Mouse (Mus musculus): ENCODE data around the gene Irf9.

The Irf9 gene

GRCm38 (mm10) chr14:55580731-55581130 is 22.6 kb upstream of the Irf9 start:
- DNase-seq (ENCODE audit: low spot score in 2 of 2) = no peak

DNA sequence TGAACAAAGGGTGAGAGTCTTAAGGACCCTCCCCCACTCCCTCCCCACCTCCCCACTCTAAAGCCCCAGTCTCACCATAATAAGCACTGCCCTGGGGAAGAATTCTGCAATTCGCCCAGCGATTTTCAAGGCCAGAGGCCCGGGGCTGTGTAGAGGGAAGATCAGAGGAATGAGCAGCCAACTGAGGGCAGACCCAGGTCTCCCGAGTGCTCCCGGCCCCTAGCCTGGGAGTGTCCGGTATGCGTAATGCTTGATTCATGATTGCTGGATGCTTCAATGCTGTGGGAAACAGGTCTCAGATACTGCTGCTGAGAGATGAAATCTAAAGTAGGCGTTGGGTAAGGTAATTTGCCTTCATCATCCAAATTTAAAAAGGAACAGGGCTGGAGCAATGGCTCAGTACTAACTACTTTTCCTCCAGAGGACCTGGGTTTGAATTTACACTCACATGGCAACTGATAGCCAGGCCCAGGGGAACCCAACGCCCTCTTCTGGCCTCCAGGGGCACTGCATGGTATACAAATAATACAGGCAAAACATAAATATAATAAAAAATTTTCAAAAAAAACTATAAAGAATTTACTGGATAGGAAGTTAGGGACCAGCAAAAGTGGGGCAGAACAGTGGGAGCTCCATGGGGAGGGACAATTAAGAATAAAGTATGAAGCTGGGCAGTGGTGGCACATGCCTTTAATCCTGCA is 21.2 kb upstream of the Irf9 start:
- DNase-seq (ENCODE audit: low spot score in 2 of 2) = no peak

DNA sequence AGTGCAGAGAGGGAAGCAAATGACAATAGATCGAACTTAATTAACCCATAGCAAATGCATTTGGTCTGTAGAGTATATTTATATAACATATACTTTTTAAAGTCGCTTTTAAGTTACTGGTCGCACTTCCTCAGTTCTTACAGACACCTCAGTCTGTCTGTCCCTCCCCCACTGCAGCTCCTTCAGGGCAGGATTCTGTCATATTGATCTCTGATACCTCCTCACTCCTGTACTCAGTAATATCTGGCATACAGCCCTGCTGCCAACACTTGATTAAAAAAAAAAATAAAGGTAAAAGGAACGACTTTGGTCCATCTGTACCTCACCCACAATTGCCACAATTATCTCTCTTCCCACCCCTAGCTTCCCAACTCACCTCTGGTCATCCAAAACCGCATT is 19.1 kb upstream of the Irf9 start:
- DNase-seq (ENCODE audit: low spot score in 2 of 2) = no peak

DNA sequence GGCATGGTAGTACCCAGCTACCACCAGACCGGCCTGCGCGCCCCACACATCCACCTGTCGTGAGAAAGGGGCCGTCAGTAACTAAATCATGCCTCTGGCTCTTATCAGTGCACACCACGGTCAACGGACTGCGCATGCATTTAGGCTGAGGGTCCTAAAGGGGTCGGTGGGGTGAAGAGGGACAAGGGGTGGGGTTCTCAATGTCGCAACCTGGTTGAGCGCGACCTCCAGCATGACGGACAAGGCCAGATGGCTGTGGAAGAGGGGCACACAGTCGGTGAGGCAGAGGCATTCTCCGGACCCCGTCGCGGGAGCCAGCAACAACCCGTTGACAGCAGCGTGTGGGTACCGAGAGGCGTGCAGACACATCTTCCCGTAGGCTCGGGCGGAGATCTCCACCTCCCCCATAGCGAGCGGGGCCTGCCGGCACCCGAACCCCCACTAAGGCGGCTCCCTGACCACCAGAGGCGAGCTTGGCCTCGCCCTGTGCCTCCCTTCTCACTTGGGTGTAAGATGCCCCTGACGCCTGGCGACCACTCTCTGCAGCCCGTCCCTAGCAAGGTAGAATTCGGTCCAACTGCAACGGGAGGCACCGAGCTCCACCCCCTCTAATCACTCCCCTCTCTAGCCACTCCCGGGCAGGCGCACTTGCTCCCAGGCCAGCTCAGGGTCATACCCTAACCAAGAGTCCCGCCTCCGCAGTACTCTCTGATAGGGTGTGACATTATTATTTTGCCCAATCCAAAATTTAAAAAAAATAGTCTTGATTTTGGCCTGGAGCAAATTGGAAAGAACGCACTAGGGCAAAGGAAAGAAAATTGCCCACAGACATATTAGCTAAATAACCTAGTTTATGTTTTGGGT is 18.4 kb upstream of the Irf9 start, which contains the start of gene Emc9:
Gene Emc9 (minus strand): TSS at position 601 of the 864 bp plus-strand sequence.
- DNase-seq (ENCODE audit: low spot score in 2 of 2) = peak; percentile 66 to 82

DNA sequence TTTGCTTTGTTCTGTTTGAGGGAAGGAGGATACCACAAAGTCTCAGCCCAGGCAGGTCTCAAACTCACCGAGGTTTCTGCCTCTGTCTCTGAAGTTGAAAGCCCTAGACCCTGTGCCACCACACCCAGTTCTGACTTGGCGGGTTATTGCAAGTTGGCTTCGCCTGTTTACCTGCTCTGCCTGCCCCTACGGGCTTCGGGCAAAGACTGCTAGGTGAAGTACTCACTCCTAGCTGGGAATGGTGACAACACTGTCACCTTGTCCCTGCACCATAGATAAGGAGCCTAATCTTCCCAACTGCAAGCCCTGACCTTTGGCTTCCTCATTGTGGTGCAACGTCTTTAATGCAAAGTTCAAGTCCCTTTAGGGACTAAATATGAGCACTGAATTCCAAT is 17.8 kb upstream of the Irf9 start:
- peak in 1 of 2 experiments; percentile 23 for DNase-seq (ENCODE audit: low spot score in 2 of 2)

- DNase-seq (ENCODE audit: low spot score in 2 of 2) = no peak
Observed at GRCm38 (mm10) chr14:55586149-55586548, 17.2 kb upstream of the Irf9 start.

- DNase-seq (ENCODE audit: low spot score in 2 of 2) = no peak
Observed at GRCm38 (mm10) chr14:55589271-55589670, 14.1 kb upstream of the Irf9 start.

DNA sequence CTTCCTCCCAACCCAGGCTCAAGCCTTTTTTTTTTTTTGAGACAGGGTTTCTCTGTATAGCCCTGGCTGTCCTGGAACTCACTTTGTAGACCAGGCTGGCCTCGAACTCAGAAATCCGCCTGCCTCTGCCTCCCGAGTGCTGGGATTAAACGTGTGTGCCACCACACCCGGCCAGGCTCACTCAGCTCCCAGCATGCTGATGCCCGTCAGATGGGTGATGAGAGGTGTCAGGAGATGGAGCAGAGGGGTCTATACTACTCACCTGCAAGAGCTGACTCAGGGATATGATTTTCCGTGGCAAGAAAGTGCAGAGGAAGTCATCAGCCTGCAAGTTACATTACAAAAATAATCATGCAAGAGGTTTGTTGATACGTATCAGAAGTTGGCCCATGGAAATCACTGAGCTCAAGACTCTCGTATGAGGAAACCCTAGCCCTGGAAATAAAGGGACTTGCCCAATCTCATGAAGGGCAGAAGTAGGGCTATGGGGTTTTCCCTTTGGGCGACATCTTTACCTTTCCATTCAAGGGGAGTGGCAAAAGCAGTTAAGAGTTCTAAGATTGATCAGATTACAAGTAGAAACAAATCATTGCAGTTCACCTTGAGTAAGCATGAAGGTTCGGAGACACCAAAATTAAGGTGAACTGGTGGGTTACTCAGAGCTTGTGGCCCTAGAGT is 13.5 kb upstream of the Irf9 start:
- no peak for DNase-seq (ENCODE audit: low spot score in 2 of 2)

- DNase-seq (ENCODE audit: low spot score in 2 of 2) = peak; percentile 78 to 94
Observed at GRCm38 (mm10) chr14:55590748-55591330, 12.5 kb upstream of the Irf9 start, which contains the start of gene Psme2. TSS of gene Psme2 (minus strand) at chr14:55591113.

- DNase-seq (ENCODE audit: low spot score in 2 of 2) = peak; percentile 86 to 94
Observed at GRCm38 (mm10) chr14:55591331-55591891, 12.0 kb upstream of the Irf9 start, which contains the start of gene Rnf31. TSS of gene Rnf31 (plus strand) at chr14:55591708.

DNA sequence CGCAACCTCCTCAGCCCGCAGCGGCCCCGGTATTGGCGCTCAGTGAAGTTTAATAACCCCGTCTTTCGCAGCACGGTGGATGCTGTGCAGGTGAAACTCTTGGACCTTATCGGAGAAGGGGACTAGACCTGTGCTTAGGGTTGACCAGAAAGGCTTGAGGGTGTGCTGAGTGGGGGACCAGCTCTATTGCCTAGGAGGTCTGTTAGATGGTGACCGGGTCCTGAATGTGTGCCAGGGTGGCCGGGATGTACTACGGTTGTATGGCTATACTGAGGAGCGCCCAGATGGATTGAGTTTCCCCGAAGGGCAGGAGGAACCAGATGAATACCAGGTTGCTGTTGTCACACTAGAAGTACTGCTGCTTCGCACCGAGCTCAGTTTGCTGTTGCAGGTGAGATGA is 11.1 kb upstream of the Irf9 start:
- DNase-seq (ENCODE audit: low spot score in 2 of 2) = peak in 1 of 2 experiments; percentile 25

DNA sequence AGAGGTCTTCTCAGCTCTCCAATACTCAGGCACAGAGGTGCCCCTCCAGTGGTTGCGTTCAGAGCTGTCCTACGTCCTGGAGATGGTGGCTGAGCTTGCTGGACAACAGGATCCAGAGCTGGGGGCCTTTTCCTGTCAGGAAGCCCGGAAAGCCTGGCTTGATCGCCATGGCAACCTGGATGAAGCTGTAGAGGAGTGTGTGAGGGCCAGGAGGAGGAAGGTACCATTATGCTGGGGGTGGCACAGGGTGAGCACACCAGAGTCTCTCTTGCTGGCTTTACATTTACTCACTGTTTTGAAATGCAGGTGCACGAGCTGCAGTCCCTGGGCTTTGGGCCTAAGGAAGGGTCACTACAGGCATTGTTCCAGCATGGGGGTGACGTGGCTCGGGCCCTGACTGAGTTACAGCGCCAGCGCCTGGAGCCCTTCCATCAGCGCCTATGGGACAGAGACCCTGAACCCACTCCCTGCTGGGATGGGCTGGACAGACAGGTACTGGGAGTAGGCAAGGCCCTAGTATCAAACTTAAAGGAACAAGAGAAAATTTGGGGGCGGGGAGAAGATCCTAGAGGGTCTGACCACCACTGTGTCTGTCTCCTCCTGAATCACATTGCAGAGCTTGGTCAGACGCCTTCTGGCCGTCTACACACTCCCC is 7.2 kb upstream of the Irf9 start:
- no peak for DNase-seq (ENCODE audit: low spot score in 2 of 2)

- DNase-seq (ENCODE audit: low spot score in 2 of 2) = no peak
Observed at GRCm38 (mm10) chr14:55598521-55599390, 4.6 kb upstream of the Irf9 start.

DNA sequence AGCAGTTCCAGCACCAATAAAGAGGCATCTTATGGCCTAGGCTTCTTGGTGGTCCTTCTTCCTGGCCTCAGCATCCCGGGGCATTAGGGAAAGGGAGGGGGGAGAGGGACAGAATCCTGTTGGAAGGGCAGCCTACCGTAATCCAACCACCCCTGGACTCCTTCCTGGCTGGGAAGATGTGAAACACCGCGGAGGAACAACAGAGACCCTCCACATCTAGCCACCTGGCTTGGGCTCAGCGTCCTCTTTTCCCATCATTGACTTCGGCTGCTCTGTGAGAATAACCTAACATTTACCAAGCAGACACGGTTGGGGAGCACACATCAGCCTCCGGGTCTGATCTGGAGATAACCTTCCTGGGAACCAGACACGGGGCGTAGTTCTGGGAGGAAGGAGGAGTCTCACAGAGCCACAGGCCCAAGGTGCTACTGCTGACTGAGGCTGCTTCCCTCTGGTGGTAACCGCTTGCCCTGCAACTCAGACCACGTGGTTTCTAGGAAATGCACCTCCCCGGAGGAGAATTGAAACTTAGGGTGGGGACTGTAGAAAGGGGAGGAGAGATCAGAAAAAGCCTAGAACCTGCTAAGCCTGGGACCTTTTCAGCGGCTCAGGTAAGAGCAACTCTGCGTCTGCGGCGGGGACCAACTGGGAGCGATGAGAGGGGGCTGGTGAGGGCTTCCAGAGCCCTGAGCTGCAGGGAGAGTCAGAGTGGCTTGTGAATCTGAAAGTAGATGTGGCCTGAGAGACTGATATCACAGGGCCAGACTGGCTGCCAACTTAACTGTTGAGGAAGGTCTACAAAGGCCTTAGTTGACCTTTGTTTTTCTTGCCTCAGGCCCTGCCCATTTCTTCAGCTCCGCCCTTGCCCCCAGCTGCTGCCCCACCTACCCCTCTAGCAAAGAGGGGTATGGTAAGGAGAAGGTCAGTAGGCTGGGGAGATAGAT is 534 bp downstream of the Irf9 start:
- DNase-seq (ENCODE audit: low spot score in 2 of 2) = peak; percentile 84 to 89

GRCm38 (mm10) chr14:55604823-55605222 is 1.5 kb downstream of the Irf9 start:
- DNase-seq (ENCODE audit: low spot score in 2 of 2) = no peak

DNA sequence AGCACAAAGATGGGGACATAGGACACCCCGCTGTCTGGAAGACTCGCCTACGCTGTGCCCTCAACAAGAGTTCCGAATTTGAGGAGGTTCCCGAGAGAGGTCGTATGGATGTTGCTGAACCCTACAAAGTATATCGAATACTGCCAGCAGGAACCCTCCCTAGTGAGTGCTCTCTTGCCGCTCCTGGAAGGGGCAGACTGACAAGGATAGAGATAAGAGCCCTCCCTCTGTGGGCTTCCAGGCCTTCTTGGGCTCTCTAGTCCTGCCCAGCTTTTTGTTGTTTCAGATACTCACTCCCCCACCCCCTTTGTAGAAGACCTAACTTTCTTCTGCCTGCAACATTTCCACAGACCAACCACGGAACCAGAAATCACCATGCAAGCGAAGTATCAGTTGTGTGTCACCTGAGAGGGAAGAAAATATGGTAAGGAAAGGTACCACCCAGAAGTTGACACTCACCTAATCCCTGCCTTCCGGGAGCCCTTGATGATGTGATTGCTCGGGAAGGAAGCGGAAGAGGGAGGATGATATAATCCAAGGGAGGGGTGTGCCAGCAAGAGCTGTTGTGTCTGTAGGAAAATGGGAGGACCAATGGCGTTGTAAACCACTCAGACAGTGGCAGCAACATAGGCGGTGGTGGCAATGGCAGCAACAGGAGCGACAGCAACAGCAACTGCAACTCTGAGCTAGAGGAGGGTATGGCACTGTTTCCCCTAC is 2.5 kb downstream of the Irf9 start:
- DNase-seq (ENCODE audit: low spot score in 2 of 2) = no peak

GRCm38 (mm10) chr14:55608339-55608738 is 5.0 kb downstream of the Irf9 start:
- no peak for DNase-seq (ENCODE audit: low spot score in 2 of 2)

DNA sequence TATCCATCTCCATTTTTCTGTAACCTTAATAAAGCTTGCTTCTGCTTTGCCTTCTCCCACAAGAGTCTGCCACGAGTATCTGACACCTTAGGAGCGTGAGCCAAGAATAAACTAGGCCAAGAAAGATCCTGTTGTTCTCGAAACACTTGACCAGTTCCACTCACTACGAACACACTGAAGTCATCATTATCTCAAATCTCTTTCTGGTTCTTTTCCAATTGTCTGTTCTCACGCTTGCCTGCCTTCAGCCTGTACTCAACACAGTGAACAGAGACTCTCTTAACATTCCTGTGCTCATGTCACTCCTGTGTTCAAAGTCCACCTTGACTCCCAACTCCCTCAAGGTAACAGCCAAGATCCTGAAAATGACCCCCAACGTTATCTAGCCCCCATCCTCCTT is 10.0 kb downstream of the Irf9 start:
- no peak for DNase-seq (ENCODE audit: low spot score in 2 of 2)

Measured in urinary bladder, adult 18-20 months (tissue).